Mouse (Mus musculus) urinary bladder, postnatal 36 days (tissue): ENCODE measurements around the gene Tcap.
A peak's percentile ranks its signal among the peaks of the same experiment; 100 is the strongest.

ENCODE experiments used
- DNase-seq, 2 experiments: peaks; one replicate each; pipeline ENCODE4 v3.0.0; 2022; ENCODE audit warnings: low spot score in 2 of 2, mixed read lengths in 1 of 2

The Tcap gene

GRCm38 (mm10) chr11:98412273-98412796, 28.7 kb downstream of the Tcap start, which contains the start of gene Erbb2:
TSS of gene Erbb2 (plus strand) at chr11:98412470.
- peak; percentile 67 to 76 for DNase-seq

GRCm38 (mm10) chr11:98412797-98413301, 29.2 kb downstream of the Tcap start:
- DNase-seq: no peak

DNA sequence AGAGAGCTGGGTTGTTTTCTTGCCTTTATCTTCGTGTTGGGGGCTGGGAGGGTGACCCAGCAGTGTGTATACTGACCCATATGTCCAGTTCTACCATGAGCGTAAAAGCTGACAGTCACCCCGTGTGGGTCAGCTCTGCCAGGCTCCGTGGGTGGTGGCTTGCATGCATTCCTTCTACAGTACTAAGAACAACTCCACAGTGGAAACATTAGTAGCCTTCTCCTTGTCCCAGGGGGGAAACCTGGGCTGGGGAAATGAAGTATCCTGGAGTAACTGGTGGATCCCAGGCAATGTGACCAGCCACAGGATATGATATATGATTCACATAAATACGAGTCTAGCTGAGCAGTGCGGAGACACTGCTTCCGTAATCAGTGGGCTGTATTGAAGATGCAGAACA, 30.1 kb downstream of the Tcap start:
- no peak for DNase-seq

GRCm38 (mm10) chr11:98414162-98414561, 30.6 kb downstream of the Tcap start:
- no peak for DNase-seq

DNA sequence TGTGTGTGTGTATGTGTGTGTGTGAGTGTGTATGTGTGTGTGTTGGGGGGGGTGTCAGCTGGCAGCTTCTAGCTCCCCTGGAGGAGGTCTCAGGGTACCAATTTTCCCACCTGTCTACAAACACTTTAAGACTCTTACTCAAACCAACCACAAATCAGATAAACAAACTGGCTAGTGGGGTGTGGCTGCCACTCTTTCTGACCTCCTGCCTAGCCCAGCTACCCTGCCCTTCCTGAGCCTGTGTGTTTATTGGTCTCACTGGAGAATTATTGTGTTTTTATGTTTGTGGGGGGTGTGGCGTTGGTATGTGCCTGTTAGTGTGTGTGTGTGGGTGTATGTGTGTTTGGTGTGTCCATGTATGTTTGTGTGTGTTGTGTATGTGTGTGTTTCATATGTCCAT, 33.5 kb downstream of the Tcap start:
- DNase-seq: peak in 1 of 2 experiments; percentile 32

- DNase-seq: no peak
Measured at GRCm38 (mm10) chr11:98418273-98418672, 34.7 kb downstream of the Tcap start.

- DNase-seq: peak; percentile 75
Measured at GRCm38 (mm10) chr11:98418939-98419547, 35.4 kb downstream of the Tcap start.

DNA sequence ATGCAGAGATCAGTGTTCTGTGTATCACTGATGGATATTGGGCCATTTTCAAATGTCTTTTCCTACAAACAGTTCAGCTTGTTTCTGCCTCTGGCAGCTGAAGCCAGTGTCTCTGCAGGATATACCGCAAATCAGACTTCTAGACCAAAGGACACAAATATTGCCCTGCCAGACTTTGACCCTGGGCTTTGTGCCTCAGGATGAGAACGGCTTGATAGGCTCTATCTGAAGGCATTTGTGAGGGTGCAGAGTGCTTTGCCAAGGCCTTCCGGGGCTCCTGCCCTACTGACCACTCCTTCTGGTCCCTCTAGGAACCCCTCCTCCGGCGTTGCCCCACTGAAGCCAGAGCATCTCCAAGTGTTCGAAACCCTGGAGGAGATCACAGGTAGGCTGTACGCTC, 43.0 kb downstream of the Tcap start:
- no peak for DNase-seq

- no peak for DNase-seq
Measured at GRCm38 (mm10) chr11:98428436-98428835, 44.8 kb downstream of the Tcap start.

DNA sequence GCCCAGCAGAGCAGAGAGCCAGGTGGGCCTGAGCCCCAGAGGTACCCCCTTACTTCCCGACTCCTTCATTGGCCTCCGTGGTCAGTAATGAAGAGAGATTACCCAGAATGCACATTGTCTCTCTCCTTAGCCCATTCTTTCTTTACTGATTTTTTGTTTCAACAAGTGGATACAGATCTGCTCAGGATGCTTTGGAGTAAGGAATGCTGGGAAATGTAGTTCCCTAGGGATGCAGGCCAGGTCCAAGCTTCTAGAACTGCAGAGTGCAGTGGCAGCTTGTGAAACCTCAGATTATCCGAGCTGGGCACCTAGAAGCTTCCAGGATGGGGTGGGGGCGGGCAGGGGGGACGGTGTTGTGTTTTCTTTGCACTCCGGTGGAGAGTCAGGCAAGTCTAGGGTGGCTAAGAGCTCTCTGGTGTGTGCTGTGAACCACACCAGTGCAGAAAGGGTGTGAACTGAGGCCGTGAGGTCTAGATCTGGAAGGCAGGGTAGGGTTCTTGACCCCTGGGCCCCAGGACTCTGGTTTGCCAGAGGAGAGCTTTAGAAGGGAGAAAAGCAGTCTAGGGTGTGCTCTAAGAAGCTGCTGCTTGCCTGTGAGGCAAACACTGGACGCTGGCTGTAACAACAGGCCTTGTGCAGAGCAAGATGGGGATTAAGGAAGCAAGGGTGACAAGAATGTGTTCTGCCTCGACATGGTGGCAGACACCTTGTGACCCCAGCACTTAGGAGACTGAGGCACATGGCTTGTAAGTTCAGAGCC, 48.3 kb downstream of the Tcap start:
- no peak for DNase-seq
